Mouse (Mus musculus) liver, embryonic 12.5 days (tissue): Measurements from ENCODE around the gene Mrfap1. TPM values are rescaled to one million over a fixed set of nuclear protein-coding genes. Genes with fewer than 3 reads are reported as not detected.
"Not testable (repeated sequence)": the region's sequence is repeated elsewhere in the genome, so short reads cannot be mapped to it uniquely, and the experiment has no call there.

Experiments used
- ATAC-seq: fragments of 200-750 bp; cut with Nextera tagmentation; 2 replicates; pipeline ENCODE4 v1.8.0; 2017; ENCODE audit warnings: moderate number of reproducible peaks, mild to moderate bottlenecking, moderate library complexity
- H3K27ac ChIP-seq: fragments of 300-500 bp; sonication (generic); 2 replicates; pipeline ENCODE4 v1.5.1; 2016; ENCODE audit warnings: mild to moderate bottlenecking
- H3K27me3 ChIP-seq: fragments of 300-500 bp; sonication (generic); replicated peaks from 2 replicates; pipeline ENCODE4 v1.6.1; 2016; ENCODE audit warnings: mild to moderate bottlenecking, moderate library complexity
- H3K36me3 ChIP-seq: fragments of 300-500 bp; sonication (generic); 2 replicates; pipeline ENCODE4 v1.6.1; 2016; ENCODE audit warnings: mild to moderate bottlenecking, moderate library complexity
- H3K4me1 ChIP-seq: fragments of 300-500 bp; sonication (generic); 2 replicates; pipeline ENCODE4 v1.6.1; 2016
- H3K4me2 ChIP-seq: fragments of 300-500 bp; sonication (generic); 2 replicates; pipeline ENCODE4 v1.6.1; 2016; ENCODE audit warnings: mild to moderate bottlenecking, moderate library complexity
- H3K4me3 ChIP-seq: fragments of 300-500 bp; sonication (generic); 2 replicates; pipeline ENCODE4 v1.5.1; 2016; ENCODE audit warnings: mild to moderate bottlenecking, moderate library complexity
- H3K9ac ChIP-seq: fragments of 300-500 bp; sonication (generic); 2 replicates; pipeline ENCODE4 v1.6.1; 2016; ENCODE audit warnings: mild to moderate bottlenecking, moderate library complexity
- H3K9me3 ChIP-seq: fragments of 300-500 bp; sonication (generic); replicated peaks from 2 replicates; pipeline ENCODE4 v1.6.1; 2016; ENCODE audit warnings: mild to moderate bottlenecking, moderate library complexity
- WGBS: fragments of 180-500 bp; shearing (Covaris S2); methylation state at CpG from one replicate; pipeline ENCODE4 v1.1.7; 2016; ENCODE audit not compliant: insufficient replicate concordance; 5-methylcytosine and 5-hydroxymethylcytosine counted together
- polyA plus RNA-seq: library from polyadenylated mRNA; unstranded; fragments of >200 nt; fragmentation: Nextera tagmentation; extraction: Ambion mirVana; gene quantifications from 2 replicates; pipeline ENCODE4 v1.2.1, GENCODE M21; 2016

Gene Mrfap1
- polyA plus RNA-seq, 1 experiment from 2014 or later = 266 TPM

DNA sequence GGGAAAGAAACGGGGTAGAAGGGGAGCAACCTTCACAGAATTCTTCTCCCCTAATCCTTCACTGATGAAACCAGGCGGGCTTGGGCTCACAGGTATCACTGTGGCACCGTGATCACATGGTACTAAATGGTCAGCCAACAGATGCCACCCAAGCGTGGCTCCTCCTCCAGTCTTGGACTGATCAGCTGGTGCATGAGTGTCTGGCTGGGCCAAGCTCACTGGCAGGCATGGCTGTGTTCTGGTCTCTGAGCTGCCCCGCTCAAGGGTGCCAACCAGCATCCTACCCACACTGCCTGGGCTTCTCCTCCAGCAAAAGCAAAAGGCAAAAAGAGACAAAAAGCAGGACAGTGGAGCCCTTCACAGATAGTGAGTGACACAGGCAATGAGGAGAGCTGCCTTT is 23.2 kb upstream of the Mrfap1 start:
- Histone ChIP-seq H3K9ac (no peak overlapping the region), H3K4me3 (no peak overlapping the region), H3K4me2 (no peak overlapping the region), H3K27ac (no peak overlapping the region), H3K9me3 (no peaks in the 10 kb centered on the region), H3K27me3 (no peaks in the 10 kb centered on the region), H3K36me3 (peaks cover 91% of the 10 kb centered on the region), H3K4me1 (no peaks in the 10 kb centered on the region)
- 73% methylated on average over 5 of the region's 5 CpGs for WGBS
- no peak for ATAC-seq

DNA sequence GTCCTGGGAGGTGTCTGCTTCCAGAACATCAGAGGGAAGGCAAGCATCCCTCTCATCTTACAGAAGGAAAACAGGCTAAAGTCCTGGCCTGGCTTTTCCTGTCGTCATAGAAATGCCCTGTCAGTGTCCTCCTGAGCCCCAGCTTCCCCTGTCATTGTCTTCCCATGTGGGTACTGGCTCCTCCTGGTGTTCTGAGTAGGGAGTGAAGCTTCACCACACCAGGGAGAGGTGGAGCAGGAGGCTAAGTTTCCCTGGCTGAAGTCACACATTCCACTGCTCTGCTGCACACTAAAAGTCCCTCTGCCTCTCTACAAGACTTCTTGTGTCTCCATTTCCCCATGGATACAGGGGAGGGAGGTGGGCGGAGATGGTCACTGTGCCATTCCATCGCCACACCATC is 21.2 kb upstream of the Mrfap1 start:
- Histone ChIP-seq H3K36me3 (peaks cover 80% of the 10 kb centered on the region), H3K4me2 (no peak overlapping the region), H3K9ac (no peak overlapping the region), H3K27ac (no peak overlapping the region), H3K27me3 (no peaks in the 10 kb centered on the region), H3K9me3 (no peaks in the 10 kb centered on the region), H3K4me3 (no peak overlapping the region), H3K4me1 (no peaks in the 10 kb centered on the region)
- ATAC-seq = no peak
- 54% methylated on average over 3 of the region's 3 CpGs for WGBS

DNA sequence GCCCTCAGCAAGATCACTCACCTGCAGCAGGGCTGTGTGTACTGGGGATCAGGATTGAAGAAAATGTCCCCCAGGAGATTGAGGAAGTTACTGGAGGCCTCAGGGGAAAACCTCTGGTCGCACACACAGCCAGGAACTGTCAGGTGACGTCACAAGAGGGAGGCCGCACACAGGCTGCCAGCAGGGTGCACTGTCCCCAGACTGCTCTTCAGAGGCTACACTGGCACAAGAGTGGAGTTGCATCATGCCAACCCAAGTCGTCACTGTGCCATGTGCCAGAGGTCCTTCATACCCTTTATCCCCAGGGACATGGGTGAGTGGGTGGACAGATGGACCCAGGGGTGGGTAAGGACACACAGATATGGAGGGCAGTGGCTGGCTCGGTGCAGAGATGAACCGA is 18.0 kb upstream of the Mrfap1 start:
- Histone ChIP-seq H3K4me3 (no peak overlapping the region), H3K36me3 (peaks cover 55% of the 10 kb centered on the region), H3K9ac (no peak overlapping the region), H3K4me1 (no peaks in the 10 kb centered on the region), H3K27me3 (no peaks in the 10 kb centered on the region), H3K27ac (no peak overlapping the region), H3K9me3 (no peaks in the 10 kb centered on the region), H3K4me2 (no peak overlapping the region)
- no peak for ATAC-seq
- 65% methylated on average over 6 of the region's 6 CpGs for WGBS

DNA sequence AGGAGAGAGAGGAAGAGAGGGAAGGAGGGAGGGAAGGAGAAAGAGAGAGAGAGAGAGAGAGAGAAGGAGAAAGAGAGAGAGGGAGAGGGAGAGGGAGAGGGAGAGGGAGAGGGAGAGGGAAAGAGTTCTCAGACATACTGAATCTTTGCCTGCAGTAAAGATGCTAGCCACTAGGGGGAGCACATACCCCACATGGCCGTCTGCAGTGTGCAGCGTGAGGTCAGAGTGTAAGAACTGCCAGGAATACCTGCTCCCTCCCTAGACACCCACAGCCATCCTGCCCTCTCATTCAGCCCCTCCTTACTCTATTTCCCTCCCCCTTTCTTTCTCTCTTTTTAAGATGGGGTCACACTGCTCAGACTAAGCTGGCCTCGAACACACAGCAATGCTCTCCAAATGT is 14.8 kb upstream of the Mrfap1 start:
- no peak for ATAC-seq
- Histone ChIP-seq H3K27me3 (no peaks in the 10 kb centered on the region), H3K27ac (no peak overlapping the region), H3K36me3 (peaks cover 30% of the 10 kb centered on the region), H3K4me2 (no peak overlapping the region), H3K4me1 (0 out of 2 replicates have a peak, but pooled peaks cover 2% of the 10 kb centered on the region), H3K9me3 (no peaks in the 10 kb centered on the region), H3K9ac (no peak overlapping the region), H3K4me3 (no peak overlapping the region)
- WGBS = 22% methylated on average over 3 of the region's 3 CpGs

DNA sequence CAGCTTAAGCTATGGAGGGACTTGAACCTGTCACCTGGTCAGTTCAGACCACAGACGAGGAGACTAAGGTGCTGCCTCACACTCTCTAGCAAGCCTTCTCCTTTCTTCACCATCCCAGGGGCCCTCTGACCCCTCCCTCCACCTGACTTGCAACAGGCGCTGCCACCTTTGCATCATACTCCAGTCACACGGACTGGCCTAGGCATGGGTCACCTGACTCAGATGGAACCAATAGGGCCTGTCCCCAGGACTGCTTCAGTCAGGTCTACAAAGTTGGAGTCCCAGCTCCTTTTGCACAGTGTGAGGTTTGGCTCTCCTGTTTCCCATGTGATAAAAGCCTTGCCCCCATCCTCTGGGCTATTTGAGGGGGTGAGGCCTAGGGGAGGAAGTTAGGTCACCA is 14.1 kb upstream of the Mrfap1 start:
- Histone ChIP-seq H3K36me3 (peaks cover 22% of the 10 kb centered on the region), H3K4me2 (no peak overlapping the region), H3K4me3 (no peak overlapping the region), H3K4me1 (0 out of 2 replicates have a peak, but pooled peaks cover 2% of the 10 kb centered on the region), H3K27me3 (no peaks in the 10 kb centered on the region), H3K9me3 (no peaks in the 10 kb centered on the region), H3K9ac (no peak overlapping the region), H3K27ac (no peak overlapping the region)
- WGBS = 59% methylated on average over 3 of the region's 3 CpGs
- no peak for ATAC-seq

DNA sequence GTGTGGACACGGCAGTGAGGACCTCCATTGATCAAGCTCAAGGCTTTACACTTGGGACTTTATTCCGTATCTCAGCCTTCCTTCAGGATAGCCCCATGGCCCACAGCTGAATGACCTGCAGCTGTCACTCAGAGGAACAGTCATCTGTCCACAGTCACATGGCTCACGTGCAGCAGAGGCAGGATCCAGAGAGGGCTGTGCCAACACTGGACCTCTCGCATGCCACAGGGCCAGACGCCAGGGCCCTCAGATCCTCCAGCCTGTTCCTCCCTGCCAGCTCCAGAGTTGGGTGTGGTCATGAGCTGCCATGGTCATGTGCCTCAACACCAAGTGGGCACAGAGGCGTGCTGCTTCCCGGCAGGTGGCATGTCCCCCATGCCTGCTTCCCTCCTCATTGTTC is 12.6 kb upstream of the Mrfap1 start:
- ATAC-seq = no peak
- H3K4me3 ChIP-seq = no peak overlapping the region
- no peak overlapping the region for H3K9ac ChIP-seq
- H3K9me3 ChIP-seq = no peaks in the 10 kb centered on the region
- H3K27me3 ChIP-seq = no peaks in the 10 kb centered on the region
- peaks cover 17% of the 10 kb centered on the region for H3K36me3 ChIP-seq
- no peak overlapping the region for H3K4me2 ChIP-seq
- H3K27ac ChIP-seq = no peak overlapping the region
- WGBS = 72% methylated on average over 7 of the region's 7 CpGs
- 0 out of 2 replicates have a peak, but pooled peaks cover 2% of the 10 kb centered on the region for H3K4me1 ChIP-seq

DNA sequence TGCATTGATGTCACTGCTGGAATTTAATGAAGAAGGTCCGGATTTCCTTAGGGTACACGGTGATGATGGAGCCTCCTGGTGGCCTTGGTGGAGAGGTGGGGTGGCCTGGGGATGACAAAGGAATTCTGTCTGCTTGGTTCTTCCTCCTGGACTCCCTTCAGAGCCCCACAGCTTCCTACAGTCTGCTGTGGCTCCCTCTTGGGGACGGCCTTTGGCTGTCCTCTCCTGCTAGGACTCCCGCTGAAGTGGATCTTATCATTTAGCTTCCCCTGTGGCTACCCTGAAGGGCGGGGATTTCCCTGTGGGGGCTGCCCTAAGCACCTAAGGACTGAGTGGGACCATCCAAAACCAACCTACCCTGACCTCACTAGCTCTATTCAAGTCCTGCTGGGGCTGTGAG is 10.5 kb upstream of the Mrfap1 start:
- Histone ChIP-seq H3K4me2 (no peak overlapping the region), H3K9me3 (no peaks in the 10 kb centered on the region), H3K4me3 (no peak overlapping the region), H3K27me3 (0 out of 2 replicates have a peak, but pooled peaks cover 4% of the 10 kb centered on the region), H3K36me3 (peaks cover 5% of the 10 kb centered on the region), H3K9ac (no peak overlapping the region), H3K27ac (no peak overlapping the region), H3K4me1 (0 out of 2 replicates have a peak, but pooled peaks cover 2% of the 10 kb centered on the region)
- 22% methylated on average over 5 of the region's 5 CpGs for whole genome bisulfite sequencing
- no peak for ATAC-seq

DNA sequence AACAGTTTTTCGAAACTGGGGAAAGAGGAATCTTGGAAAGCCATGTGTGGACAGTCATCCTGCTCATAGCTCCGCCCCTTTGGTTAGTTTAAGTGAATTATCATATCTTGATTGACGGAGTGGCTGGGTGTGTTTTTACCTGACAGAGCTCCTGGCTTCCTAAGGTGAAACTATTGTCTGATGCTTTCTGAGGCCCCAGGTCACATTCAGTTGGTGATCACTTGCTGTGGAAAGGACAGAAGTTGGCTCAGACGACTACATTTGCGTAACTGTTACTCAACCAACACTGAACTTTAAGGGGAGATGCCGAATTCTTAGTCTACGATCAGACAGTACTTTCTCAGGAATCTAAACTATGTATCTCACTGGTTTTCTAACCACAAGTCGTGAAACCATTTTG is 719 bp upstream of the Mrfap1 start:
- peaks cover 19% of the 10 kb centered on the region for H3K36me3 ChIP-seq
- H3K9me3 ChIP-seq = no peaks in the 10 kb centered on the region
- peaks cover 25% of the 10 kb centered on the region for H3K4me1 ChIP-seq
- H3K27ac ChIP-seq = no peak overlapping the region
- 56% methylated on average over 8 of the region's 8 CpGs for WGBS
- H3K27me3 ChIP-seq = peaks cover 14% of the 10 kb centered on the region
- peak overlapping the region; percentile 62; the same call in 1 of the 2 replicates for H3K9ac ChIP-seq
- no peak for ATAC-seq
- peak overlapping the region; percentile 77 for H3K4me3 ChIP-seq
- peak overlapping the region; percentile 79 for H3K4me2 ChIP-seq

DNA sequence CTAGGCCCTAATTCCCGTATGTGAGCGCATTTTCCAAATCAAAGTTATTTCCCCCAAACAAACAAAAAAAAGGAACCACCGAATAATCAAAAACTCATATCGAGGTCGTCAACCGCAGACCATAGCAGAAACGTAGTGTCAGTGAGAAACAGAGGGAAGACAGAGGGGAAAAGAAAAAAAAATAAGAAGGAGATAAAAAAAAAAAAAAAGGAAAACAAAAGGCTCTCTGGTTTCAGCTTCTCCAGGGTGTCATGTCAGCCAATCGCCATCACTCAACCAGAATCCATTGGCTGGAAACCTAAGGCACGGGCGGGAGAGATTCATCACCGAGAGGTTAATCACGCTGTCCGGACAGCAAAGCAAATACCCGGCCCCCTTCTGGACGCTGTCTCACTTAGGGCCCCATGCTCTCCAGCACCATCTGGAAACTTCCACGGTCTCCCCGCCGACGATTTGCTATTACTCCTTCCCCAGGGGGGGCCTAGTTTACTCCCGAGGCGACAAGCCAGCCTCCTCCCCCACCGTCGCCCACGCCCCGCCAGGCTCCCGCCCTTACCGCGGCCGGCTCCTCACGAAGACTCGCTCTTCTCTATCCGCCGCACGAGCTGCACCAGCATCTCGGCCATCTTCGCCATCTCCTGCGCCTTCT is 801 bp downstream of the Mrfap1 start:
- Histone ChIP-seq H3K4me2 (peak overlapping the region; percentile 79), H3K27ac (peak overlapping the region; percentile 96), H3K4me3 (peak overlapping the region; percentile 77), H3K36me3 (peaks cover 19% of the 10 kb centered on the region), H3K27me3 (peaks cover 14% of the 10 kb centered on the region), H3K4me1 (peaks cover 33% of the 10 kb centered on the region), H3K9ac (peak overlapping the region; percentile 84)
- ATAC-seq = peak; percentile 72
- WGBS = under 1% methylated on average over 35 of the region's 37 CpGs
- not testable (repeated sequence) for H3K9me3 ChIP-seq

DNA sequence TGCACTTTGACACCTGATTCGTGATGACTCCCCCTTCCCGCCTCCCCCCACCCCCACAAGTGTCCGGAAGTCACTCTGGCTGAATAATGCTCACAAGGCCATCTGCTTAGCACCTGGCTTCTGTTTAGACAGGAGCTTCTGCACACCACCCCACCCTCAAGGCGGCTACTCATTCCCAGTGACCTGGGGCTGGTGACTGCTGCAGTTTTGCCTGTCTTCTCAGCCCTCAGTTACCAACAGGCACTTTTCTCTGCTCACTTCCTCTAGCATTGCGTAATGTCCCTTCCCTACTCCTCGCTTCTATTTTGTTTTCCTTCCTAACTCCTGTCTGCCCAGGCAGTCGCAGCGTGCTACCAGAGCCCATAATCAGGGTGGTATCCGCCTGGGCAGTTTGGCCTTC is 4.7 kb downstream of the Mrfap1 start:
- no peak overlapping the region for H3K4me2 ChIP-seq
- 48% methylated on average over 9 of the region's 9 CpGs for WGBS
- no peak for ATAC-seq
- H3K27me3 ChIP-seq = no peaks in the 10 kb centered on the region
- H3K4me1 ChIP-seq = peaks cover 26% of the 10 kb centered on the region
- H3K36me3 ChIP-seq = peaks cover 19% of the 10 kb centered on the region
- 0 out of 2 replicates have a peak overlapping the region, but pooled peaks have one; percentile 40 for H3K27ac ChIP-seq
- H3K9ac ChIP-seq = no peak overlapping the region
- H3K4me3 ChIP-seq = no peak overlapping the region
- no peaks in the 10 kb centered on the region for H3K9me3 ChIP-seq

DNA sequence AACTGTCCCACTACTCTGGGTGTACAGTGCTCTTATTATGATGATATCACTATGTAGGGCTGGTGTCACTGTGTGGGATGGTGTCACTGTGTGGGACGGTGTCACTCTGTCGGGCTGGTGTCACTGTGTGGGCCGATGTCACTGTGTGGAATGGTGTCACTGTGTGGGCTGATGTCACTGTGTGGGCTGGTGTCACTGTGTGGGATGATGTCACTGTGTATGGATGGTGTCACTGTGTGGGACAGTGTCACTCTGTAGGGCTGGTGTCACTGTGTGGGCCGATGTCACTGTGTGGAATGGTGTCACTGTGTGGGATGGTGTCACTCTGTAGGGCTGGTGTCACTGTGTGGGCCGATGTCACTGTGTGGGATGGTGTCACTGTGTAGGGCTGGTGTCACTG is 10.5 kb downstream of the Mrfap1 start:
- no peaks in the 10 kb centered on the region for H3K36me3 ChIP-seq
- no peaks in the 10 kb centered on the region for H3K27me3 ChIP-seq
- no peaks in the 10 kb centered on the region for H3K4me1 ChIP-seq
- H3K9me3 ChIP-seq = peaks cover 14% of the 10 kb centered on the region; the same call in 1 of the 2 replicates
- no peak overlapping the region for H3K27ac ChIP-seq
- no peak overlapping the region for H3K9ac ChIP-seq
- no peak overlapping the region for H3K4me3 ChIP-seq
- WGBS = 78% methylated on average over 5 of the region's 5 CpGs
- no peak overlapping the region for H3K4me2 ChIP-seq
- ATAC-seq = no peak

DNA sequence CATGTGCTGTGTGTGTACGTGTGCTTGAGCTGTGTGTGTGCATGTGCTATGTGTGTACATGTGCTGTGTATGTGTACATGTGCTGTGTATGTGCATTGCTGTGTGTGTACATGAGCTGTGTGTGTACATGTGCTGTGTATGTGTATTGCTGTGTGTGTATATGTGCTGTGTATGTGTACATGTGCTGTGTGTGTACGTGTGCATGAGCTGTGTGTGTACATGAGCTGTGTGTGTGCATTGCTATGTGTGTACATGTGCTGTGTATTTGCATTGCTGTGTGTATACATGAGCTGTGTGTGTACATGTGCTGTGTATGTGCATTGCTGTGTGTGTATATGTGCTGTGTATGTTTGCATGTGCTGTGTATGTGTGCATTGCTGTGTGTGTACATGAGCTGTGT is 17.1 kb downstream of the Mrfap1 start:
- H3K27ac ChIP-seq = no peak overlapping the region
- H3K4me3 ChIP-seq = no peak overlapping the region
- 56% methylated on average over 2 of the region's 2 CpGs for WGBS
- H3K36me3 ChIP-seq = no peaks in the 10 kb centered on the region
- ATAC-seq = no peak
- peaks cover 24% of the 10 kb centered on the region for H3K9me3 ChIP-seq
- no peak overlapping the region for H3K9ac ChIP-seq
- H3K27me3 ChIP-seq = peaks cover 19% of the 10 kb centered on the region
- H3K4me1 ChIP-seq = peaks cover 11% of the 10 kb centered on the region
- H3K4me2 ChIP-seq = no peak overlapping the region

DNA sequence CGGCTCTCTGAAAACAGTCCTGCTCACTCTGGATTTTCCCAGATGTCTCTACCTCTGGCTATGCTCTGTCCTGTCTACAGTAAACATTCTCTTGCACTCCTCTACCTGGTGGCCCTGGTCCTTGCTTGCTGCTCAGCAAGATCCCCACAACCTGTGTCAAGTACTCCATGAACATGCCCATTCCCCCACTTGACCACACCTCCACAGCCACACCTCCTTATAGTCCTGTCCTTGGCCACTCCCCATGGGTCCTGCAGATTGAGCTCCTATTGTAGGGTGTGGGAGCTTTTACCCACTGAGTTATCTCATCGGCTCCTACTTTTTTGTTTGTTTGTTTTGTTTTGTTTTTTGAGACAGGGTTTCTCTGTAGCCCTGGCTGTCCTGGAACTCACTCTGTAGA is 17.7 kb downstream of the Mrfap1 start:
- no peak for ATAC-seq
- H3K4me3 ChIP-seq = no peak overlapping the region
- H3K27me3 ChIP-seq = peaks cover 19% of the 10 kb centered on the region
- H3K4me1 ChIP-seq = peaks cover 13% of the 10 kb centered on the region
- peaks cover 18% of the 10 kb centered on the region for H3K9me3 ChIP-seq
- WGBS = 72% methylated on average over 1 of the region's 2 CpGs
- H3K4me2 ChIP-seq = no peak overlapping the region
- H3K36me3 ChIP-seq = no peaks in the 10 kb centered on the region
- H3K9ac ChIP-seq = no peak overlapping the region
- H3K27ac ChIP-seq = no peak overlapping the region
